Mouse (Mus musculus) embryonic facial prominence, embryonic 10.5 days (tissue): ENCODE data around the gene Fmnl3. TPM values are rescaled to one million over a fixed set of nuclear protein-coding genes. Genes with fewer than 3 reads are reported as not detected.

Experiments
- DNase-seq: peaks from one replicate; pipeline ENCODE4 v3.0.0-alpha.2; 2017; ENCODE audit warnings: low spot score
- H3K27ac ChIP-seq: fragments of 300-500 bp; sonication (generic); replicated peaks from 2 replicates; pipeline ENCODE4 v1.5.1; 2016; ENCODE audit warnings: mild to moderate bottlenecking
- H3K27me3 ChIP-seq: fragments of 300-500 bp; sonication (generic); replicated peaks from 2 replicates; pipeline ENCODE4 v1.6.1; 2016; ENCODE audit warnings: low read depth, mild to moderate bottlenecking; ENCODE audit not compliant: poor library complexity, severe bottlenecking
- H3K36me3 ChIP-seq: fragments of 300-500 bp; sonication (generic); replicated peaks from 2 replicates; pipeline ENCODE4 v1.6.1; 2016; ENCODE audit warnings: mild to moderate bottlenecking, moderate library complexity
- H3K4me1 ChIP-seq: fragments of 300-500 bp; sonication (generic); 2 replicates; pipeline ENCODE4 v1.6.1; 2016
- H3K4me3 ChIP-seq: fragments of 300-500 bp; sonication (generic); 2 replicates; pipeline ENCODE4 v1.5.1; 2016; ENCODE audit warnings: mild to moderate bottlenecking, moderate library complexity
- H3K9me3 ChIP-seq: fragments of 300-500 bp; sonication (generic); 2 replicates; pipeline ENCODE4 v1.6.1; 2016; ENCODE audit warnings: mild to moderate bottlenecking
- WGBS: fragments of 180-500 bp; shearing (Covaris S2); methylation state at CpG from one replicate; pipeline ENCODE4 v1.1.7; 2016; 5-methylcytosine and 5-hydroxymethylcytosine counted together
- polyA plus RNA-seq: library from polyadenylated mRNA; unstranded; fragments of >200 nt; fragmentation: Nextera tagmentation; extraction: Ambion mirVana; gene quantifications from 2 replicates; pipeline ENCODE4 v1.2.1, GENCODE M21; 2016

Fmnl3 gene
- polyA plus RNA-seq, 1 experiment from 2014 or later: 25.6 TPM

DNA sequence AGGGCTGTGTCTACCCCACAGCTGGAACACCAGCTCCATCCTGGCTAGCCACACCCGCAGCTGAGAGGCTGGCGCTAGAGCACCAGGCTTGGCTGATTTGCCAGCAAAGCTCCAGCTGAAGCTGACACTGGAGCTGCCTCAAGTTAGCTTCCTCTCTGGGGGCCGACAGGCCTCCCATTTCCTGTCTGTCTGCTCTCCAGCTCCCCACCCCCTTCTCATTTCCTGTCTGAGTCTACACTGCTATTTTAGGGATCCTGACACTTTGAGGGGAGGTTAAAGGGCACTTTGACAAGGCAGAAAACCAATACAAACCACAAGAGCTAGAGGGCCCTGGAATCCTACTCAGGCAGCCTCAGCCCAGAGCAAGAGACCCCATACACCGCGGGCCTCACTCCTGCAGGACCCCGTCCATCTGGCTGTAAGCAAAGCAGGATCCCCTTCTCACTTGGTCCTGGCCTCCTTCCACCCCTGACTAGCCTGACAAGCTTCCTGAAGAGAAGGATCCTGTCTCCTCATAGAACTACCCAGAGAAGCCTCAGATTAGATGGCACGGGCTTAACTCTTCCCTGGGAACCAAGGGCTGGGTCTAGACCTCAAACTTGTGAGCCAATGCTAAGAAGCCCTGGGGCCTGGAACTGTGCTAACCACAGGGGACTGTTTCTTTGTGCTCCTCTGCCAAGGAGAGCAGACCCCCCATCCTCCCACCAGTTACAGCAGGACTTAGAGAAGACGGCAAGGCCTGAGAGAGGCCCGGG lies 37.2 kb downstream of the Fmnl3 start:
- Histone ChIP-seq H3K36me3 (peaks cover 51% of the 10 kb centered on the region), H3K4me1 (peaks cover 91% of the 10 kb centered on the region), H3K27ac (peak overlapping the region; percentile 94), H3K4me3 (peak overlapping the region; percentile 36), H3K9me3 (no peaks in the 10 kb centered on the region), H3K27me3 (no peaks in the 10 kb centered on the region)
- DNase-seq: peak; percentile 90
- WGBS: 27% methylated on average over 9 of the region's 9 CpGs

DNA sequence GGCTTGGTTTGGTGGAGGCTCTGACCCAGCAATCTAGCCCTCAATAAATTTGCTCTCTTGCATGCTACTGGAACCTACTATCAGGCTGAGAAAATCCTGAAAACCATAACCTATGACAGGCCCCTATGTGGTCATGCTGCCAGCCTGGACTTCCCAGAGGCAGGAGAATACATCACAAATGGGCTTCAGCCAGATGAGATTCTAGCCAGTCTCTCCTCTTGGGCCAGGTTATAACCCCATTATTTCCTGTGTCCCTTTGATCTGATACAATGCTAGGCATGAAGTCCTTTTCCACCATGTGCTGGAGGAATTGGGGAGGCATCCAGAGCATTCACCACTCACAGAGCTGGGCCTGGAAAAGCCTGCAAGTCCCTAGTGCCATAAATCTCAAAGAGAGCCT lies 38.2 kb downstream of the Fmnl3 start:
- H3K27ac ChIP-seq: peak overlapping the region; percentile 94
- H3K9me3 ChIP-seq: peaks cover 3% of the 10 kb centered on the region; the same call in 1 of the 2 replicates
- no peaks in the 10 kb centered on the region for H3K27me3 ChIP-seq
- peak overlapping the region; percentile 36; the same call in 1 of the 2 replicates for H3K4me3 ChIP-seq
- H3K4me1 ChIP-seq: peaks cover 83% of the 10 kb centered on the region
- no peak for DNase-seq
- H3K36me3 ChIP-seq: peaks cover 57% of the 10 kb centered on the region

DNA sequence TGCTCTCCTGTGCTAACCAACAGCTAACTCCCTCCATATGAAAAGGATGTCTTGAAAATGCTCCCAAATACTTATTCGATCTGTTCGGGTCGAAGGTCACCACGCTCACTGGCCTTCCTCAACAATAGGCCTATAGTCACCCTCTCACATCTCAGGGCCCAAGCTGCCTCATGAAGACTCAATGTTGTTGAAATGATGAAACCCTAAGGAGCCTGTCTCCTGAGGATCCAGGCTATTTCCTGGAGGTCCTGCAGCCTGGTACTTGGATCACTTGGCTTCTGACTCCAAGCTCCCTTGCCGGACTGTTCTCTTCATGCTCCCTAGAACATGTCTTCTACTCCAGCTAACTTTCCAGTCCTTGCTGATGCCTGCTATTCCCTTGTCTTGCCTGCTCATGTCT lies 38.9 kb downstream of the Fmnl3 start:
- Histone ChIP-seq H3K27ac (peak overlapping the region; percentile 94), H3K36me3 (peaks cover 65% of the 10 kb centered on the region), H3K9me3 (peaks cover 5% of the 10 kb centered on the region; the same call in 1 of the 2 replicates), H3K4me1 (peaks cover 75% of the 10 kb centered on the region), H3K27me3 (no peaks in the 10 kb centered on the region), H3K4me3 (no peak overlapping the region)
- DNase-seq: no peak
- WGBS: 55% methylated on average over 5 of the region's 5 CpGs

DNA sequence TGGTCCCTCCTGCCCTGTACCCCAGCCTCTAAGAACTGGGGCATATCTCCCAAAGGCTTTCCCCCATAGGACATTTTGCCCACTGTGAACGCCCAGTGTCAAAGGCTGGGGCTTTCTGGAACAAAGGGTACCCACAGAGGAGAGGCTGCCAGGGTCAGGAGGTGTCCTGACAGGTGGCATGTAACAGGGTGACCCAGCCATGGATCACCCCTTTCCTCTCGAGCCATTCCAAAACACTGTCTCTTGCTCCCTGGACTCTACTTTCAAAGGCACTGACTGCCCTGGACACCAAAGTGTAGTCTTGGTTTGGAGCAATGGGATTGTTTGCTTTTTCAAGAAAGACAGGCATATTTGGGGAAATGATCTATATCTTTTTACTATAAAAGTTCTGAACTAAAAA lies 40.0 kb downstream of the Fmnl3 start:
- WGBS: 68% methylated on average over 2 of the region's 2 CpGs
- H3K27ac ChIP-seq: peak overlapping the region; percentile 72; the same call in 1 of the 2 replicates
- DNase-seq: no peak
- peaks cover 72% of the 10 kb centered on the region for H3K36me3 ChIP-seq
- no peaks in the 10 kb centered on the region for H3K27me3 ChIP-seq
- H3K4me1 ChIP-seq: peaks cover 66% of the 10 kb centered on the region
- peaks cover 5% of the 10 kb centered on the region; the same call in 1 of the 2 replicates for H3K9me3 ChIP-seq
- H3K4me3 ChIP-seq: no peak overlapping the region

DNA sequence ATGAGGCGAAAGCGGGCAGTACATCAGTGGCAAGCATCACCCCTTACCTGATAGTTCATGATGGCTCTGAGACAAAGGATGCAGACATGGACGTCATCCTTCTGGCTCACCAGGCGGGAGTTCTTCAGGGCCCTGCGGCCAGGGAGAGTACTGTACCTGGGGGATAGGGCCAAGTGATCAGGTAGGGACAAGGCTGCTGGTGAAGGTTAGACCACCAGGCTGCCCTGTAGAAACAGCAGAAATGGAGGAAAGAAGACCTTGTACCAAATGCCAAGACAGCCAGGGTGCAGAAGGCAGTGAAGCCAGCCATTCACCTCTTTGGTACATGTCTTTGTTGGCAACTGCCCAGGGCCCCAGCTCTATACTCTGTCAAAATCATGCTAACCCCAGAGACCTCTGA lies 42.3 kb downstream of the Fmnl3 start:
- peaks cover 81% of the 10 kb centered on the region for H3K36me3 ChIP-seq
- peaks cover 5% of the 10 kb centered on the region; the same call in 1 of the 2 replicates for H3K9me3 ChIP-seq
- no peak overlapping the region for H3K4me3 ChIP-seq
- no peaks in the 10 kb centered on the region for H3K27me3 ChIP-seq
- H3K27ac ChIP-seq: no peak overlapping the region
- DNase-seq: no peak
- peaks cover 43% of the 10 kb centered on the region for H3K4me1 ChIP-seq
- 95% methylated on average over 5 of the region's 5 CpGs for WGBS

DNA sequence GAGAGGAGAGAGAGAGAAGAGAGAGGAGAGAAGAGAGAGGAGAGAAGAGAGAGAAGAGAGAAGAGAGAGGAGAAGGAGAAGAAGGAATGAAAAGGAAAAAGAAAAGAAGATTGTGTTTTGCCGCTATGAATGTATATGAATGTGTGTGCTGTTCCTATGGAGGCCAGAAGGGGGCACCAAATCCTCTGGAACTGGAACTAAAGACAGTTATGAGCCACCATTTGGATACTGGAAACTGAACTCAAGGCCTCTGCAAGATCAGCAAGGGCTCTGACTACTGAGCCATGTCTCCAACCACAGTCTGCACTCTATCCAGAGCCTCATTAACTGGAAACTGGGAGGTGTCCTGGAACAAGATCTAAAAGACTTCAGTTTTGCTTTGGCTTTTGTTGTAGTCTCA lies 43.3 kb downstream of the Fmnl3 start:
- H3K4me1 ChIP-seq: peaks cover 32% of the 10 kb centered on the region
- 82% methylated on average over 1 of the region's 1 CpGs for whole genome bisulfite sequencing
- peaks cover 91% of the 10 kb centered on the region for H3K36me3 ChIP-seq
- H3K27ac ChIP-seq: no peak overlapping the region
- no peak overlapping the region for H3K4me3 ChIP-seq
- DNase-seq: peak; percentile 51
- peaks cover 5% of the 10 kb centered on the region; the same call in 1 of the 2 replicates for H3K9me3 ChIP-seq
- H3K27me3 ChIP-seq: no peaks in the 10 kb centered on the region

DNA sequence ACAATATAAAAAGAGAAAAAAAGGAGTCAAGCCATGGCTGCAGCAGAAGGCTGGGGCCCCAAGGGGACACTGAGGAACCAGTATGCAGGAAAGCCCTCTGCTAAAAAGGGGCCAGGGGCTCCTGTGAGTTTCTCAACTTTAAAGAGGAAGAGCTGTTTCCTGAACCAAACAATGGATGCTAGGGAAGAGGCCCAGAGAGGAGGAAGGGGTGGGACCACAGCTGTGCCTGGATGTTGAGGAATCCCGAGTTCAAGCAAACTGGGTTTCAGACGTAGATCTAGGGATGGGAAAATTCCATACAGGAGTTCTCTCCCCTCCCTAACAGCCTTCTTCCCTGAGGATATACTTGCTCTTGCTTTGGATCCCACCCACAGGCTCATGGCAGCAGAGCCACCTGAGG lies 43.9 kb downstream of the Fmnl3 start:
- Histone ChIP-seq H3K9me3 (peaks cover 5% of the 10 kb centered on the region; the same call in 1 of the 2 replicates), H3K27ac (no peak overlapping the region), H3K36me3 (peaks cover 91% of the 10 kb centered on the region), H3K4me1 (peaks cover 27% of the 10 kb centered on the region), H3K27me3 (no peaks in the 10 kb centered on the region), H3K4me3 (no peak overlapping the region)
- 48% methylated on average over 2 of the region's 2 CpGs for WGBS
- DNase-seq: no peak

DNA sequence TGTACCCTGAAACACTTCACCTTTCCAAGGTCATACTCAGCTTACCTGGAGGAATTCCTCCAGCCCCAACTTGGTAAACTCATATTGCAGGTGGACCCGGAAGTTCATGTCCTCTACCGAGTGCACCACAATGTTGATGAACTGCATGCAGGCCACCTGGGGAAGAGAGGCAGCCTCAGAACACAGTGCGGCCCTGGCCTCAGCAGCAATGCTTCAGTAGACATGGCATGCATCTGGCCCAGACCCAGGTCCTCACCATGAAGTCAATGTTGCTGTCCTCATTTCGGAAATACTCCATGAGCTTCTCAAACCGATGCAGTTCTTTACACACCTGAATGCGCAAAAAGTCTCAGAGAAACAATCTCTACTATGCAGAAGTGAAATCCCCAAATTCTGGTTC lies 44.7 kb downstream of the Fmnl3 start:
- Histone ChIP-seq H3K27ac (no peak overlapping the region), H3K9me3 (peaks cover 5% of the 10 kb centered on the region; the same call in 1 of the 2 replicates), H3K27me3 (no peaks in the 10 kb centered on the region), H3K4me3 (no peak overlapping the region), H3K36me3 (peaks cover 98% of the 10 kb centered on the region), H3K4me1 (peaks cover 24% of the 10 kb centered on the region)
- DNase-seq: no peak
- 92% methylated on average over 6 of the region's 6 CpGs for WGBS

DNA sequence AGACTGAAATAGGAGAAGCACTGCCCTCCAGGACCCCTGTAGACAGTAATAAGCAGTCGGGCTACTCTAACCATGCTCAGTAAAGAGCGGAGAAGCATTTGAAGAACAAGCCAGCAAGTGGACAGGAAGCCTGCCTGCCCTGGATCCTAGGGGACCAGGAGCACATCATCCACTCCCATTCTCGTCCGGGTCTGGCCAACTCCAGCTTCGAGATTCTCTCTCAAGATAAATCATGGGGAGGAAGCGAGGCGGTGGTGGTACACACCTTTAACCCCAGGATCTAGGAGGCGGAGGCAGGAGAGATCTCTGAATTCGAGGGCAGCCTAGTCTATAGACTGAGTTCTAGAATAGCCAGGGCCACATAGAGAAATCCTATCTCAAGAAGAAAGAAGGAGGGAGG lies 46.1 kb downstream of the Fmnl3 start:
- Histone ChIP-seq H3K4me1 (peaks cover 15% of the 10 kb centered on the region), H3K27ac (no peak overlapping the region), H3K4me3 (no peak overlapping the region), H3K36me3 (peaks cover 99% of the 10 kb centered on the region), H3K27me3 (no peaks in the 10 kb centered on the region), H3K9me3 (peaks cover 5% of the 10 kb centered on the region; the same call in 1 of the 2 replicates)
- DNase-seq: no peak
- 90% methylated on average over 9 of the region's 9 CpGs for WGBS

DNA sequence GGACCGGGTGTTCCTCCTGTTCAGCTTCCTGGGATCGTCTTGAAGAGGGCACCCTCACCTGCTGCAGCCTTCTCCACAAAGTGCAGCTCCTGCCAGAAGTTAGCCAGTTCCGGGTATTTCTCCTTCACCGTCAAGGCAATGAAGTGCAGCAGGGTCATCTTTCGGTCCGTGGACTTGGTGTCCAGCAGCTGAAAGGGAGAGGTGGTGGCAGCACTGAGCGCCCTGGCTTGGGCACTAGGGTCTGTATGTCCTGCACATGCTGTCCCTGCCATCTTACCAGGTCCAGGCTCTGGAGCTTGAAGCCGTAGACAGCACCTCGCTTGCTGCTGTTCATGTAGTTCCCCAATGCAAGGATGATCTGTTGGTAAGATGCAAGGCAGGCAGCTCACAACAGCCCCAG lies 49.3 kb downstream of the Fmnl3 start:
- Histone ChIP-seq H3K9me3 (no peaks in the 10 kb centered on the region), H3K4me3 (no peak overlapping the region), H3K27ac (0 out of 2 replicates have a peak overlapping the region, but pooled peaks have one; percentile 8), H3K36me3 (peaks cover 100% of the 10 kb centered on the region), H3K4me1 (peaks cover 9% of the 10 kb centered on the region; the same call in 1 of the 2 replicates), H3K27me3 (no peaks in the 10 kb centered on the region)
- WGBS: 83% methylated on average over 9 of the region's 9 CpGs
- DNase-seq: no peak

DNA sequence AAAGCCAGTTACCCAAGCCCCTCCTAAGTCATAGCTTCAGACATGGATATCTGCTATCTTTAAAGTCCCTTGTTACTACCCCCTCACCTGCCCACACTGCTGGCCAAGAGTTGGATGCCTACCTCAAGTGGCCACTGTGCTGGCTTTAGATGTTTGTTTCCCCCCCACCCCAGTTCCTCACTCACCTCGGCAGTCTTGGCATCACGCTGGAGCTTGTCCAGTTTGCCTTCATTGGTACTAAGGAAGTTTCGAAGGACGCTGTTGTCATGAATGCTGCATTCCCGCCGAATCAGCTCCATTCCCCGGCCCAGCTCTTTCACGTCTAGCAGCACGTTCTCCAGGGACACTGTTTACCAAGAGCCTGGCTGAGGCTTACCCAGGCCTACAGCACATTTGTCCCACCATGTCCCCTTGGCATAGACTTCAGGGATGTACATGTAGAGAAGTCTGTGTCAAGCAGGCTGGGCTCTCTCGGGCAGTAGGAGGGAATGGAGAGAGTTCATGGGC lies 50.1 kb downstream of the Fmnl3 start:
- no peaks in the 10 kb centered on the region for H3K27me3 ChIP-seq
- peaks cover 100% of the 10 kb centered on the region for H3K36me3 ChIP-seq
- peak overlapping the region; percentile 11; the same call in 1 of the 2 replicates for H3K27ac ChIP-seq
- DNase-seq: no peak
- no peak overlapping the region for H3K4me3 ChIP-seq
- 86% methylated on average over 10 of the region's 10 CpGs for WGBS
- no peaks in the 10 kb centered on the region for H3K9me3 ChIP-seq
- H3K4me1 ChIP-seq: peaks cover 9% of the 10 kb centered on the region; the same call in 1 of the 2 replicates

DNA sequence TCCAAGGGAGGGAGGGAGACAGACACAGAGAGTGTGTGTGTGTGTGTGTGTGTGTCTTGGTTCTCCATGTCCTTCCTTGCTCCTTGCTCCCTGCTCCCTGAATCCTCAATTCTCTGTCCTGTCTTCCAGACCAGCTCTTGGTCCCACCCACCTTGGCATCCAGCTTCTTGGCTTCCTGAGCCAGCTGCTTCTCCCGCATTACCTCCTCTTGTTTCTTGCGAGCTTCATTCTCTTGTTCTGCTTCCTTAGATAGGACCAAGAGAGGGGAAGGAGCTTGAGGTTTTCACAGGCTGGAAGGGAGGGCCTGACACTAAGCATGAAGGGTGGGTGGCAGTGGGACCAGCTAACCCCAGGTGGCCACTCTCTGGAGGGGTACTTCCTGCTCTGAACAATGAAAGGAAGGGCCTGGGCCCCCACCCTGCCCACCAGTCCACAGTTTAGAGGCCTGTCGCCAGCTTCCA lies 50.8 kb downstream of the Fmnl3 start:
- H3K27me3 ChIP-seq: no peaks in the 10 kb centered on the region
- H3K4me3 ChIP-seq: no peak overlapping the region
- H3K27ac ChIP-seq: no peak overlapping the region
- H3K4me1 ChIP-seq: peaks cover 14% of the 10 kb centered on the region; the same call in 1 of the 2 replicates
- WGBS: 74% methylated on average over 3 of the region's 3 CpGs
- H3K36me3 ChIP-seq: peaks cover 100% of the 10 kb centered on the region
- DNase-seq: no peak
- H3K9me3 ChIP-seq: no peaks in the 10 kb centered on the region
